Mouse (Mus musculus) limb, embryonic 13.5 days (tissue): Measurements from ENCODE around the gene Endod1. TPM values are rescaled to one million over a fixed set of nuclear protein-coding genes. Genes with fewer than 3 reads are reported as not detected.

ENCODE experiments used
- ATAC-seq: fragments of 200-750 bp; cut with Nextera tagmentation; 2 replicates; pipeline ENCODE4 v1.8.0; 2017; ENCODE audit warnings: low read depth, moderate number of reproducible peaks, moderate TSS enrichment; ENCODE audit not compliant: low FRiP score
- H3K27ac ChIP-seq: fragments of 300-500 bp; sonication (generic); 2 replicates; pipeline ENCODE4 v1.5.1; 2015; ENCODE audit warnings: inconsistent platforms, mild to moderate bottlenecking, moderate library complexity
- H3K27me3 ChIP-seq: fragments of 300-500 bp; sonication (generic); 2 replicates; pipeline ENCODE4 v1.6.1; 2015; ENCODE audit warnings: mild to moderate bottlenecking, inconsistent platforms
- H3K36me3 ChIP-seq: fragments of 300-500 bp; sonication (generic); 2 replicates; pipeline ENCODE4 v1.6.1; 2015; ENCODE audit warnings: inconsistent platforms, mild to moderate bottlenecking, moderate library complexity
- H3K4me1 ChIP-seq: fragments of 300-500 bp; sonication (generic); 2 replicates; pipeline ENCODE4 v1.6.1; 2015; ENCODE audit warnings: inconsistent platforms
- H3K4me2 ChIP-seq: fragments of 300-500 bp; sonication (generic); replicated peaks from 2 replicates; pipeline ENCODE4 v1.6.1; 2015; ENCODE audit warnings: inconsistent platforms, mild to moderate bottlenecking, moderate library complexity
- H3K4me3 ChIP-seq: fragments of 300-500 bp; sonication (generic); 2 replicates; pipeline ENCODE4 v1.5.1; 2015; ENCODE audit warnings: moderate library complexity, mild to moderate bottlenecking, inconsistent platforms
- H3K9ac ChIP-seq: fragments of 300-500 bp; sonication (generic); 2 replicates; pipeline ENCODE4 v1.6.1; 2015; ENCODE audit warnings: mild to moderate bottlenecking, inconsistent platforms
- H3K9me3 ChIP-seq: fragments of 300-500 bp; sonication (generic); 2 replicates; pipeline ENCODE4 v1.6.1; 2016; ENCODE audit warnings: inconsistent platforms
- WGBS: fragments of 180-500 bp; shearing (Covaris S2); methylation state at CpG from one replicate; pipeline ENCODE4 v1.1.7; 2015; 5-methylcytosine and 5-hydroxymethylcytosine counted together
- polyA plus RNA-seq: library from polyadenylated mRNA; unstranded; fragments of >200 nt; fragmentation: Nextera tagmentation; extraction: Ambion mirVana; gene quantifications from 2 replicates; pipeline ENCODE4 v1.2.1, GENCODE M21; 2015

The Endod1 gene
- polyA plus RNA-seq = 11.6 and 12.3 TPM in 2 replicates

GRCm38 (mm10) chr9:14381353-14382055 is at the start of gene Endod1:
Gene Endod1, minus strand, starts transcription at chr9:14381507.
- Histone ChIP-seq H3K4me1 (peaks cover 14% of the 10 kb centered on the region), H3K9me3 (no peaks in the 10 kb centered on the region), H3K9ac (peak within 1 kb of the TSS; percentile 82), H3K4me3 (peak within 1 kb of the TSS; percentile 71), H3K36me3 (no peaks in the 10 kb centered on the region), H3K27me3 (peaks cover 14% of the 10 kb centered on the region; the same call in 1 of the 2 replicates), H3K4me2 (peak within 1 kb of the TSS; percentile 96), H3K27ac (peak within 1 kb of the TSS; percentile 39; the same call in 1 of the 2 replicates)
- WGBS = 9% methylated on average over 8 of the region's 8 CpGs
- ATAC-seq = no peak; the same call in none of the 2 replicates

GRCm38 (mm10) chr9:14409153-14409552 is 27.8 kb upstream of the Endod1 start:
- 90% methylated on average over 5 of the region's 5 CpGs for WGBS
- Histone ChIP-seq H3K27ac (no peak overlapping the region), H3K4me2 (no peak overlapping the region), H3K9ac (no peak overlapping the region), H3K9me3 (no peaks in the 10 kb centered on the region), H3K36me3 (no peaks in the 10 kb centered on the region), H3K4me3 (no peak overlapping the region), H3K27me3 (no peaks in the 10 kb centered on the region), H3K4me1 (no peaks in the 10 kb centered on the region)
- ATAC-seq = no peak

- H3K4me2 ChIP-seq = no peak overlapping the region
- WGBS = 77% methylated on average over 4 of the region's 4 CpGs
- H3K9me3 ChIP-seq = no peaks in the 10 kb centered on the region
- ATAC-seq = no peak
- H3K4me3 ChIP-seq = no peak overlapping the region
- no peak overlapping the region for H3K27ac ChIP-seq
- no peaks in the 10 kb centered on the region for H3K27me3 ChIP-seq
- H3K9ac ChIP-seq = no peak overlapping the region
- H3K36me3 ChIP-seq = no peaks in the 10 kb centered on the region
- H3K4me1 ChIP-seq = no peaks in the 10 kb centered on the region
Measured at GRCm38 (mm10) chr9:14408044-14408443, 26.7 kb upstream of the Endod1 start.

- Histone ChIP-seq H3K36me3 (no peaks in the 10 kb centered on the region), H3K4me2 (no peak overlapping the region), H3K9ac (no peak overlapping the region), H3K9me3 (no peaks in the 10 kb centered on the region), H3K4me3 (no peak overlapping the region), H3K27ac (no peak overlapping the region), H3K27me3 (no peaks in the 10 kb centered on the region), H3K4me1 (no peaks in the 10 kb centered on the region)
- no peak for ATAC-seq
- WGBS = 76% methylated on average over 1 of the region's 1 CpGs
Measured at GRCm38 (mm10) chr9:14406056-14406455, 24.7 kb upstream of the Endod1 start.

- H3K4me2 ChIP-seq = no peak overlapping the region
- H3K27me3 ChIP-seq = no peaks in the 10 kb centered on the region
- no peak overlapping the region for H3K4me3 ChIP-seq
- no peak overlapping the region for H3K9ac ChIP-seq
- H3K4me1 ChIP-seq = no peaks in the 10 kb centered on the region
- no peaks in the 10 kb centered on the region for H3K9me3 ChIP-seq
- H3K27ac ChIP-seq = no peak overlapping the region
- 65% methylated on average over 1 of the region's 1 CpGs for WGBS
- H3K36me3 ChIP-seq = no peaks in the 10 kb centered on the region
- ATAC-seq = no peak
Measured at GRCm38 (mm10) chr9:14402099-14402498, 20.8 kb upstream of the Endod1 start.

GRCm38 (mm10) chr9:14400392-14400791 is 19.1 kb upstream of the Endod1 start:
- Histone ChIP-seq H3K4me2 (no peak overlapping the region), H3K27ac (no peak overlapping the region), H3K36me3 (no peaks in the 10 kb centered on the region), H3K4me1 (no peaks in the 10 kb centered on the region), H3K27me3 (no peaks in the 10 kb centered on the region), H3K9me3 (no peaks in the 10 kb centered on the region), H3K4me3 (no peak overlapping the region), H3K9ac (no peak overlapping the region)
- 99% methylated on average over 5 of the region's 5 CpGs for WGBS
- no peak for ATAC-seq

GRCm38 (mm10) chr9:14398946-14399345 is 17.6 kb upstream of the Endod1 start:
- H3K27ac ChIP-seq = no peak overlapping the region
- no peaks in the 10 kb centered on the region for H3K9me3 ChIP-seq

GRCm38 (mm10) chr9:14398084-14398483 is 16.8 kb upstream of the Endod1 start:
- Histone ChIP-seq H3K36me3 (no peaks in the 10 kb centered on the region), H3K9ac (no peak overlapping the region), H3K9me3 (no peaks in the 10 kb centered on the region), H3K4me3 (no peak overlapping the region), H3K27me3 (no peaks in the 10 kb centered on the region), H3K4me2 (no peak overlapping the region), H3K4me1 (no peaks in the 10 kb centered on the region), H3K27ac (no peak overlapping the region)
- ATAC-seq = no peak
- WGBS = 63% methylated on average over 1 of the region's 1 CpGs

More at GRCm38 (mm10) chr9:14398946-14399345, 17.6 kb upstream of the Endod1 start:
- WGBS = 81% methylated on average over 1 of the region's 1 CpGs
- Histone ChIP-seq H3K27me3 (no peaks in the 10 kb centered on the region), H3K4me1 (no peaks in the 10 kb centered on the region), H3K4me3 (no peak overlapping the region), H3K9ac (no peak overlapping the region), H3K36me3 (no peaks in the 10 kb centered on the region), H3K4me2 (no peak overlapping the region)
- ATAC-seq = no peak

GRCm38 (mm10) chr9:14397449-14397819 is 16.1 kb upstream of the Endod1 start:
- 85% methylated on average over 6 of the region's 6 CpGs for WGBS
- H3K4me1 ChIP-seq = no peaks in the 10 kb centered on the region
- H3K9ac ChIP-seq = no peak overlapping the region

GRCm38 (mm10) chr9:14396819-14397448 is 15.6 kb upstream of the Endod1 start:
- WGBS = 71% methylated on average over 3 of the region's 3 CpGs
- no peak overlapping the region for H3K9ac ChIP-seq
- H3K4me3 ChIP-seq = no peak overlapping the region
- no peaks in the 10 kb centered on the region for H3K9me3 ChIP-seq
- no peak for ATAC-seq
- H3K36me3 ChIP-seq = no peaks in the 10 kb centered on the region
- H3K27me3 ChIP-seq = no peaks in the 10 kb centered on the region
- no peak overlapping the region for H3K4me2 ChIP-seq
- no peak overlapping the region for H3K27ac ChIP-seq
- H3K4me1 ChIP-seq = no peaks in the 10 kb centered on the region

More at GRCm38 (mm10) chr9:14397449-14397819, 16.1 kb upstream of the Endod1 start:
- H3K4me2 ChIP-seq = no peak overlapping the region
- ATAC-seq = no peak
- H3K36me3 ChIP-seq = no peaks in the 10 kb centered on the region
- H3K27ac ChIP-seq = no peak overlapping the region
- H3K4me3 ChIP-seq = no peak overlapping the region
- H3K27me3 ChIP-seq = no peaks in the 10 kb centered on the region
- H3K9me3 ChIP-seq = no peaks in the 10 kb centered on the region

- H3K27me3 ChIP-seq = no peaks in the 10 kb centered on the region
- H3K9ac ChIP-seq = no peak overlapping the region
- 74% methylated on average over 2 of the region's 2 CpGs for WGBS
- H3K27ac ChIP-seq = no peak overlapping the region
- no peaks in the 10 kb centered on the region for H3K36me3 ChIP-seq
- no peak for ATAC-seq
- no peaks in the 10 kb centered on the region for H3K9me3 ChIP-seq
- no peaks in the 10 kb centered on the region for H3K4me1 ChIP-seq
- no peak overlapping the region for H3K4me3 ChIP-seq
- H3K4me2 ChIP-seq = no peak overlapping the region
Measured at GRCm38 (mm10) chr9:14396096-14396495, 14.8 kb upstream of the Endod1 start.

- H3K4me1 ChIP-seq = no peaks in the 10 kb centered on the region
- H3K4me2 ChIP-seq = no peak overlapping the region
- no peak overlapping the region for H3K9ac ChIP-seq
- H3K27me3 ChIP-seq = no peaks in the 10 kb centered on the region
- 37% methylated on average over 2 of the region's 2 CpGs for WGBS
- no peak for ATAC-seq
- H3K27ac ChIP-seq = no peak overlapping the region
- H3K36me3 ChIP-seq = no peaks in the 10 kb centered on the region
- no peak overlapping the region for H3K4me3 ChIP-seq
- no peaks in the 10 kb centered on the region for H3K9me3 ChIP-seq
Measured at GRCm38 (mm10) chr9:14394956-14395561, 13.8 kb upstream of the Endod1 start.
